Comparison of ENCODE assay signal across 8 mouse cellular contexts in the genomic region with DNA sequence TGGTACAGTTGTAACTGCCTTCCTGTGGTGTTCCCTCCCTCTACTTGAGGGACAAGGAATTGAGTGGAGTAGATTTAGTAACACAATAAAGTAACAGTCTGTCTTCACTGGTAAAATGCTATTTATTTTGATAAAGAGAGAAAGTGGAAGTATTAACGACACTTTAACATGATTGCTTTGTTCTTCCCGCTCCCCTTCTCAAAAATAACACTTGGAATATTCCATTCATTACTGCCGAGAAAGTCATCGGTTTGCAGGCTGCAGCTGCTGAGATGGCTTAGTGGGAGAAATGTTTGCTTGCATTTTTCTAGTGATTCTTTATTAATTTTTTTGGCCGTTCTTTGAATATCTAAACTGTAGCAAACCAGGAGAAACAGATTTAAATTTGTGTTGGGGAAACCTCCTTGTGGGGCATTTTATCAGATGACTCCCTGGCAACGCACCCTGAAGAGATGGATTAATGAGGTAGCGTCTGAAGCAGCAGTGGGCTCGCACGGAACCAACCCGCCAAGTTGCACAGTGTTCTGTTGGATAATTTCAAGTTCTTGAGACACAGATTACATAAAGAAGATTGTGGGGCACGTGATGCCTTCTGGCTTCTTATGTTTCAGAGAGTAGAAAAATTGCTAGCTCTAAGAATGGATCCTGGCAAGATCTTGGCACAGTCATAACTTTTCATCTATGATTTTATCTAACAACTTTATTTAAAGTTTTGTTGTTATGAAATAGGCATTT. TPM values are rescaled to one million over a fixed set of nuclear protein-coding genes. Genes with fewer than 3 reads are reported as not detected.
DNase-seq lines count a peak whose midpoint lies in the region; ATAC-seq and TF ChIP-seq lines count a peak whose summit lies in the region.
"Had no signal": no experiment of that assay in that cellular context is flagged by ENCODE, and none has a peak within 500 bp of the region (broad histone marks: within the 10 kb centered on the region; RNA-seq: fewer than 3 reads in every experiment).

No protein-coding gene starts in this region.

- TF ChIP-seq POLR2A in kidney, adult 2 months (IDR thresholded peaks at IDR 0.05; ENCODE audit: low read depth, low read length) = no peak

- no peak for ATAC-seq in inflammation-experienced regulatory T-cells, adult 6 months

- DNase-seq in layer of hippocampus, adult 11-12 months (ENCODE audit: low spot score) = peak; percentile 25
- no peak for DNase-seq in layer of hippocampus, adult 9-10 months (ENCODE audit: low spot score)
- peak; percentile 51 to 71 for DNase-seq in frontal cortex, adult 2 months (ENCODE audit: extremely low spot score in 1 of 2, low spot score in 1 of 2)
- peak; percentile 35 to 45 for DNase-seq in left cerebral cortex, adult 2 months (ENCODE audit: extremely low spot score in 1 of 2, low spot score in 2 of 2)
- peak; percentile 37 to 64 for DNase-seq in right cerebral cortex, postnatal 36 days (ENCODE audit: low spot score in 2 of 2)
- DNase-seq in kidney, adult 2 months = no peak
- DNase-seq: liver, embryonic 13.5 days had no signal

- H3K4me3 ChIP-seq in left cerebral cortex, adult 2 months = peak overlapping the region; percentile 52
- H3K4me3 ChIP-seq in kidney, adult 2 months (ENCODE audit: insufficient read depth, low read depth, low read length) = no peak overlapping the region
- H3K4me3 ChIP-seq: liver, embryonic 13.5 days had no signal

- no peak for TF ChIP-seq CTCF in left cerebral cortex, adult 2 months (IDR thresholded peaks at IDR 0.05)
- no peak for TF ChIP-seq CTCF in kidney, adult 2 months (conservative IDR thresholded peaks at IDR 0.05; ENCODE audit: insufficient read depth, insufficient read length, low read depth, low read length)

- H3K27me3 ChIP-seq in kidney, adult 2 months (replicated peaks; ENCODE audit: control insufficient read depth, insufficient read depth, low read length) = no peaks in the 10 kb centered on the region
- H3K27me3 ChIP-seq: liver, embryonic 13.5 days had no signal

- WGBS in kidney, adult 2 months = 63% methylated on average over 11 of the region's 11 CpGs

- H3K27ac ChIP-seq in left cerebral cortex, adult 2 months = peak overlapping the region; percentile 87
- H3K27ac ChIP-seq in kidney, adult 2 months (ENCODE audit: insufficient read depth, low read depth, low read length) = no peak overlapping the region
- H3K27ac ChIP-seq: liver, embryonic 13.5 days had no signal

- H3K36me3 ChIP-seq in kidney, adult 2 months (ENCODE audit: control insufficient read depth, insufficient read depth, low read length) = no peaks in the 10 kb centered on the region
- H3K36me3 ChIP-seq: liver, embryonic 13.5 days had no signal

- H3K4me1 ChIP-seq in kidney, adult 2 months (ENCODE audit: control insufficient read depth, insufficient read depth, low read length) = peaks cover 3% of the 10 kb centered on the region; the same call in 1 of the 2 replicates

- intact Hi-C loops in left cerebral cortex, adult 2 months (cut with DNase I) = loop anchor here (2.0 kb wide), 1 partner anchor 97 kb away; no protein-coding TSS in a partner anchor

RNA-seq across cellular contexts. Expression of gene Dlg1, which starts 32.2 kb away (rescaled TPM):
- 87.8 and 88.0 TPM in 2 replicates for polyA plus RNA-seq in frontal cortex, adult 2 months (2012; rRNA removed)
- 100 to 1,000 TPM; 185 to 202 TPM for total RNA-seq in left cerebral cortex, adult 2 months (2021)
- polyA plus RNA-seq in kidney, adult 2 months (2012; rRNA removed) = 20.4 and 24.6 TPM in 2 replicates
- 10 to 100 TPM; 23.0 to 30.9 (median 27.0) TPM for polyA plus RNA-seq in inflammation-experienced regulatory T-cells, adult 6 months (2017; shearing (Covaris generic))

Comparison
In these comparisons a context has a peak if more than half of its experiments do, and no peak if none do; other contexts are left out.
1. DNase-seq: peak in layer of hippocampus, adult 11-12 months (single experiment), frontal cortex, adult 2 months (2 of 2), left cerebral cortex, adult 2 months (2 of 2) and right cerebral cortex, postnatal 36 days (2 of 2); none in layer of hippocampus, adult 9-10 months (single experiment) and kidney, adult 2 months (single experiment).